8 mouse cellular contexts compared by ENCODE assay signal in the genomic region with DNA sequence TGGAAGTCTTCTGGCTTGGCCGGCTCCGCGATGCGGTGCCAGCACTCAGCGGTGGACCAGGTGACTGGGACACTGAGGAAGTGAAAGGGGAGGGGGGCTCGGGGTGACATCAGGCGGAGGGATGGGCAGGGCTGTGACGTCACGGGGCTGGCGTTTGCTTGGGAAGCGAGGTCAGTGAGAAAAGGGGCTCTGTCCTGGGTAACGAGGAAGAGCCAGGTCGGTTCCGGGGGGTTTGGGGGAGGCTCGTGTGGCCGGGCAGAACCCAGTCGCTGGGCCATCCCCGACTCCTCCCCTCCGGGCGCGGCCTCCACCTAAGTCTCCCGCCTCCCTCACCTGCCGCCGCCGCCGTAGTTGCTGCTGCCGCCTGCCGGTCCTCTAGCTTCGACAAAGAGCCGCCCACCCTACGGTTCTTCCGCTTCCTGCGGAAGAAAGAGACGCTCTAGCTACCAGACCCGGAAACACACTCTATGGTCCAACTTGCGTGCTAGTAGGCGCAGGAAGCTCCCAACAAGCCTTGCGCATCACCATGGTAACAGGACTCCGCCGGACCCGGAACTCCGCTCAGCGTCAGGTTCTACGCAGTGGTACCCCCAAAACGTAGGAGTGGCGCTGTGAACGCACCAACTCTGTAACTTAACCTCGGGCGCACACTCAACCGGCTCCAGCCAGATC. TPM values are rescaled to one million over a fixed set of nuclear protein-coding genes. Genes with fewer than 3 reads are reported as not detected.
DNase-seq lines count a peak whose midpoint lies in the region; ATAC-seq and TF ChIP-seq lines count a peak whose summit lies in the region.

A gene (minus strand): TSS at position 414 of the 672 bp plus-strand sequence.

- H3K27ac ChIP-seq in heart, embryonic 11.5 days (ENCODE audit: low read depth, low read length): peak within 1 kb of the TSS; percentile 94
- peak within 1 kb of the TSS; percentile 97 for H3K27ac ChIP-seq in kidney, postnatal 0 days
- H3K27ac ChIP-seq in liver, embryonic 11.5 days (ENCODE audit: low read depth, low read length): peak within 1 kb of the TSS; percentile 83
- H3K27ac ChIP-seq in stomach, embryonic 14.5 days (ENCODE audit: low read length): peak within 1 kb of the TSS; percentile 94

- H3K4me1 ChIP-seq in erythroblast, embryonic 14.5 days (ENCODE audit: control insufficient read depth): peaks cover 53% of the 10 kb centered on the region
- peaks cover 18% of the 10 kb centered on the region for H3K4me1 ChIP-seq in heart, embryonic 11.5 days (ENCODE audit: control insufficient read depth, insufficient read depth, low read length)
- H3K4me1 ChIP-seq in kidney, postnatal 0 days (replicated peaks; ENCODE audit: insufficient read depth, low read length): no peaks in the 10 kb centered on the region
- peaks cover 7% of the 10 kb centered on the region; the same call in 1 of the 2 replicates for H3K4me1 ChIP-seq in liver, embryonic 11.5 days (replicated peaks; ENCODE audit: control insufficient read depth, insufficient read depth, low read length)
- 0 out of 2 replicates have a peak, but pooled peaks cover 3% of the 10 kb centered on the region for H3K4me1 ChIP-seq in stomach, embryonic 14.5 days (ENCODE audit: control insufficient read depth, insufficient read depth, low read length)

- peak within 1 kb of the TSS; percentile 85 for H3K4me3 ChIP-seq in C2C12 (ENCODE audit: insufficient read depth, poor library complexity, severe bottlenecking)
- peak within 1 kb of the TSS; percentile 83 for H3K4me3 ChIP-seq in erythroblast, embryonic 14.5 days (replicated peaks)
- peak within 1 kb of the TSS; percentile 84 for H3K4me3 ChIP-seq in heart, embryonic 11.5 days (ENCODE audit: low read depth, low read length)
- peak within 1 kb of the TSS; percentile 61 for H3K4me3 ChIP-seq in kidney, postnatal 0 days (replicated peaks; ENCODE audit: low read depth, low read length)
- H3K4me3 ChIP-seq in liver, embryonic 11.5 days (ENCODE audit: low read depth, low read length): peak within 1 kb of the TSS; percentile 68
- peak within 1 kb of the TSS; percentile 73 for H3K4me3 ChIP-seq in stomach, embryonic 14.5 days (ENCODE audit: low read depth, low read length)

- TF ChIP-seq CTCF in C2C12 (IDR thresholded peaks at IDR 0.05; ENCODE audit: control insufficient read depth, insufficient read depth, insufficient read length): peak; percentile 9
- TF ChIP-seq CTCF in brain, embryonic 14.5 days (IDR thresholded peaks at IDR 0.05; ENCODE audit: borderline replicate concordance, extremely low read depth, insufficient read depth, insufficient read length): no peak
- peak; percentile 71 for TF ChIP-seq CTCF in kidney, postnatal 0 days (IDR thresholded peaks at IDR 0.05; ENCODE audit: low read depth)

- H3K4me2 ChIP-seq in heart, embryonic 11.5 days: peak within 1 kb of the TSS; percentile 87
- peak within 1 kb of the TSS; percentile 70 for H3K4me2 ChIP-seq in kidney, postnatal 0 days (ENCODE audit: low read length)
- peak within 1 kb of the TSS; percentile 78 for H3K4me2 ChIP-seq in liver, embryonic 11.5 days
- peak within 1 kb of the TSS; percentile 69 for H3K4me2 ChIP-seq in stomach, embryonic 14.5 days (replicated peaks; ENCODE audit: low read depth, low read length)

- peaks cover 39% of the 10 kb centered on the region for H3K36me3 ChIP-seq in C2C12 (ENCODE audit: control insufficient read depth, insufficient read depth)
- peaks cover 43% of the 10 kb centered on the region for H3K36me3 ChIP-seq in erythroblast, embryonic 14.5 days (ENCODE audit: control insufficient read depth)
- H3K36me3 ChIP-seq in heart, embryonic 11.5 days (ENCODE audit: control insufficient read depth, insufficient read depth, low read length): peaks cover 18% of the 10 kb centered on the region
- H3K36me3 ChIP-seq in kidney, postnatal 0 days (ENCODE audit: insufficient read depth, low read length): peaks cover 18% of the 10 kb centered on the region
- H3K36me3 ChIP-seq in liver, embryonic 11.5 days (ENCODE audit: control insufficient read depth, insufficient read depth, low read length): peaks cover 22% of the 10 kb centered on the region
- peaks cover 28% of the 10 kb centered on the region for H3K36me3 ChIP-seq in stomach, embryonic 14.5 days (ENCODE audit: control insufficient read depth, insufficient read depth, low read length)

- peaks cover 17% of the 10 kb centered on the region for H3K79me3 ChIP-seq in C2C12 (ENCODE audit: low read depth)

- peak; percentile 83 for ATAC-seq in heart, embryonic 11.5 days (replicated peaks; ENCODE audit: insufficient number of reproducible peaks, low FRiP score, low TSS enrichment)
- ATAC-seq in kidney, postnatal 0 days (replicated peaks; ENCODE audit: low FRiP score, low read depth): peak; percentile 89
- peak; percentile 85 for ATAC-seq in liver, embryonic 11.5 days (replicated peaks; ENCODE audit: low FRiP score)
- ATAC-seq in stomach, embryonic 14.5 days (ENCODE audit: insufficient number of reproducible peaks, insufficient read depth, low FRiP score, low read depth): peak; percentile 93

- no peaks in the 10 kb centered on the region for H3K9me3 ChIP-seq in erythroblast, embryonic 14.5 days (ENCODE audit: control insufficient read depth, low read length)
- H3K9me3 ChIP-seq in heart, embryonic 11.5 days (replicated peaks; ENCODE audit: control insufficient read depth, low read length): no peaks in the 10 kb centered on the region
- H3K9me3 ChIP-seq in kidney, postnatal 0 days (replicated peaks; ENCODE audit: low read length): no peaks in the 10 kb centered on the region
- H3K9me3 ChIP-seq in liver, embryonic 11.5 days (ENCODE audit: control insufficient read depth, low read length): no peaks in the 10 kb centered on the region
- H3K9me3 ChIP-seq in stomach, embryonic 14.5 days (ENCODE audit: control insufficient read depth, low read depth, low read length): no peaks in the 10 kb centered on the region

- under 1% methylated on average over 49 of the region's 50 CpGs for WGBS in heart, embryonic 11.5 days (ENCODE audit: insufficient replicate concordance)
- under 1% methylated on average over 48 of the region's 50 CpGs for WGBS in kidney, postnatal 0 days
- WGBS in liver, embryonic 11.5 days: under 1% methylated on average over 50 of the region's 50 CpGs
- under 1% methylated on average over 50 of the region's 50 CpGs for WGBS in stomach, embryonic 14.5 days

- H3ac ChIP-seq in C2C12 (ENCODE audit: control insufficient read depth, insufficient read length, low read depth): peak within 1 kb of the TSS; percentile 89

- peak within 1 kb of the TSS; percentile 95 for H3K9ac ChIP-seq in heart, embryonic 11.5 days (ENCODE audit: low read depth, low read length)
- H3K9ac ChIP-seq in kidney, postnatal 0 days (ENCODE audit: low read depth, low read length): peak within 1 kb of the TSS; percentile 87
- H3K9ac ChIP-seq in liver, embryonic 11.5 days (ENCODE audit: low read depth, low read length): peak within 1 kb of the TSS; percentile 83
- peak within 1 kb of the TSS; percentile 89 for H3K9ac ChIP-seq in stomach, embryonic 14.5 days (replicated peaks; ENCODE audit: low read depth, low read length)

- peaks cover 50% of the 10 kb centered on the region for H3K79me2 ChIP-seq in C2C12 (ENCODE audit: control insufficient read depth, insufficient read depth)

- peak; percentile 74; the same call in 1 of the 2 replicates for TF ChIP-seq POLR2A in brain, embryonic 14.5 days (IDR thresholded peaks at IDR 0.05; ENCODE audit: borderline replicate concordance, extremely low read depth, insufficient read depth, insufficient read length, poor library complexity, severe bottlenecking)

- DNase-seq in brain, embryonic 14.5 days (ENCODE audit: low read depth): peak; percentile 100
- DNase-seq in kidney, postnatal 0 days (ENCODE audit: low spot score): peak; percentile 100
- DNase-seq in liver, embryonic 11.5 days (ENCODE audit: low spot score): peak; percentile 92
- peak; percentile 98 for DNase-seq in naive thymus-derived CD4-positive, alpha-beta T cell, adult 2 months (ENCODE audit: low read depth)

- H3K27me3 ChIP-seq in C2C12 (ENCODE audit: control insufficient read depth, insufficient read depth, insufficient read length): no peaks in the 10 kb centered on the region
- H3K27me3 ChIP-seq in erythroblast, embryonic 14.5 days (ENCODE audit: control insufficient read depth): no peaks in the 10 kb centered on the region
- no peaks in the 10 kb centered on the region for H3K27me3 ChIP-seq in heart, embryonic 11.5 days (ENCODE audit: control insufficient read depth, insufficient read depth, low read length)
- H3K27me3 ChIP-seq in kidney, postnatal 0 days (ENCODE audit: insufficient read depth, low read length): no peaks in the 10 kb centered on the region
- H3K27me3 ChIP-seq in liver, embryonic 11.5 days (replicated peaks; ENCODE audit: control insufficient read depth, insufficient read depth, low read length): no peaks in the 10 kb centered on the region
- H3K27me3 ChIP-seq in stomach, embryonic 14.5 days (ENCODE audit: control insufficient read depth, insufficient read depth, low read length): no peaks in the 10 kb centered on the region

TF ChIP-seq in C2C12, 6 proteins besides CTCF, POLR2A, EP300 and RAD21:
- TF ChIP-seq MYOD1 (IDR thresholded peaks at IDR 0.05; ENCODE audit: control insufficient read depth, insufficient read length, low read depth): no peak
- no peak for TF ChIP-seq FOSL1 (IDR thresholded peaks at IDR 0.05; ENCODE audit: insufficient read depth, low read length, poor library complexity, severe bottlenecking)
- TF ChIP-seq MYOG (IDR thresholded peaks at IDR 0.05; ENCODE audit: control insufficient read depth, extremely low read depth, insufficient read length): peak; percentile 2
- TF ChIP-seq MAX (IDR thresholded peaks at IDR 0.05): peak; percentile 57
- TF ChIP-seq CEBPB (IDR thresholded peaks at IDR 0.05; ENCODE audit: low read depth): no peak
- no peak for TF ChIP-seq USF1 (IDR thresholded peaks at IDR 0.05; ENCODE audit: low read depth)
TF ChIP-seq in C2C12: peak in this region for 2.

RNA-seq across cellular contexts. Expression of the gene that starts here (rescaled TPM):
- 13.0 TPM for polyA plus RNA-seq in C2C12 (2012; fragmentation: generic; extraction: Trizol)
- 19.3 and 23.1 TPM in 2 replicates for polyA plus RNA-seq in brain, embryonic 14.5 days (2012; rRNA removed)
- polyA plus RNA-seq in erythroblast, embryonic 14.5 days (2012): 1.6 and 1.9 TPM in 2 replicates
- 7.7 and 8.0 TPM in 2 replicates for polyA plus RNA-seq in heart, embryonic 11.5 days (2014; fragmentation: Nextera tagmentation; extraction: Ambion mirVana)
- polyA plus RNA-seq in kidney, postnatal 0 days (2015; fragmentation: Nextera tagmentation; extraction: Ambion mirVana): 13.7 and 16.9 TPM in 2 replicates
- polyA plus RNA-seq in liver, embryonic 11.5 days (2014; fragmentation: Nextera tagmentation; extraction: Ambion mirVana): 9.9 and 11.1 TPM in 2 replicates
- polyA plus RNA-seq in stomach, embryonic 14.5 days (2014; fragmentation: Nextera tagmentation; extraction: Ambion mirVana): 8.8 and 10.7 TPM in 2 replicates

Comparison
In these comparisons a context has a peak if more than half of its experiments do, and no peak if none do; other contexts are left out.
1. Peak in every context shown above with its lines: DNase-seq, ATAC-seq, H3K4me3 ChIP-seq and H3K27ac ChIP-seq.